Mouse (Mus musculus): Measurements from ENCODE around the gene Cyp2j5. TPM values are rescaled to one million over a fixed set of nuclear protein-coding genes. Genes with fewer than 3 reads are reported as not detected.

The Cyp2j5 gene
- not detected in 2 replicates for polyA plus RNA-seq (2015; fragmentation: Nextera tagmentation; extraction: Ambion mirVana)

DNA sequence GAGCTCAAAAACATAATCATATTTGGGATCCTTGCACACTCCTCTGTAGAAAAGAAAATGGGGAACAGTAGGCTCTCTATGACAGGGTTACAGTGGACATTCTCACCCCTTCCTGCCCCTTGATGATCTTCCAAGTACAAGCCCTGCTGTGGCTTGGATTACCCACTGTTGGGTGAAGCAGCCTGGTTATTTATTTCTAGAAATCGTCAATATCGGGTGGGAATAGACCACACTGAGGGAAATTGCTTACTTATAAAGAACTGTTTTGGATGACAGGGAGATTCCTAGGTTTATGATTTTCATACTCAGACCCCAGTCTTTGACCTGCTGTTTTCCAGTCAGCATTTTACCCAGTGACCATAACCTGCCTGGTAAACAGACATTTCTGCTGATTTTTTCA lies at the start of gene Cyp2j5:
Cyp2j5 (minus strand) TSS at position 164 of the 400 bp plus-strand sequence.
- H3K4me3 ChIP-seq: no peak within 1 kb of the TSS
- no peaks in the 10 kb centered on the region for H3K9me3 ChIP-seq
- no peak within 1 kb of the TSS for H3K9ac ChIP-seq
- H3K27me3 ChIP-seq (replicated peaks): no peaks in the 10 kb centered on the region
- H3K36me3 ChIP-seq: no peaks in the 10 kb centered on the region
- no peak within 1 kb of the TSS for H3K4me2 ChIP-seq
- H3K27ac ChIP-seq (replicated peaks): no peak within 1 kb of the TSS
- 90% methylated on average over 2 of the region's 2 CpGs for WGBS
- no peaks in the 10 kb centered on the region for H3K4me1 ChIP-seq
- ATAC-seq (ENCODE audit: extremely low read depth, insufficient number of reproducible peaks, low FRiP score, low TSS enrichment): no peak

DNA sequence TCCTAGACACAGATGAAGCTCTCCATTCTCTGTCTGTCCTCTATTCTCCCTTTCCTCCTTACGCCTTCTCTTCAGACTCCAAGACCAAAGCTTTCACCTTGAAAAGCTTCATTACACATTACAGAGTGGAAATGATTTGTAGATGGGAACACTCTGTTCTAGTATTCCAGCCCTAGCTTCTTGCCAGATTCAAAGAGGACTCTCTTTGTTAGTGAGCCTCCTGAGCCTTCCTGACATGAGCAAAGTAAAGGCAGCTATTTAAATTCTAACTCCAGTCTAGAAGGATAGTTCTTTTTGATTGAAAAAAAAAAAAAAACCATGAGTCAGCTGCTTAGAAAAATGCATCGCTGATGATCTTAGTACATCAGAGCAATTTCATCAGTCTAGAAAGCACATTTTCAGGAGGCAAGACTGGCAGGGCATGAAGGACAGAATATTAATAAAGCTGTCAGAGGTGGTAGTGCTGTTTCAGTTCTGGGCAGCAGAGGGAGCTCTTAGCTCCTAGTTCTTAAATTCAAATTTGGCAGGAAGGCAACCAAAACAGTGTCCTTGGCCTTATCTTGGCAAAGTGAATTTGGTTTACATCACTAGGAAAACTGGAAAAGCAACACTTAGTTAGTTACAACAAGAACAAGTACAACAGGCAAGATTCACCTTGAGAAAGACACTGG lies 41.5 kb upstream of the Cyp2j5 start:
- no peak overlapping the region for H3K4me3 ChIP-seq
- no peaks in the 10 kb centered on the region for H3K4me1 ChIP-seq
- WGBS: 52% methylated on average over 2 of the region's 2 CpGs
- H3K27me3 ChIP-seq (replicated peaks): no peaks in the 10 kb centered on the region
- no peak overlapping the region for H3K27ac ChIP-seq (replicated peaks)
- no peaks in the 10 kb centered on the region for H3K36me3 ChIP-seq
- no peaks in the 10 kb centered on the region for H3K9me3 ChIP-seq
- no peak overlapping the region for H3K9ac ChIP-seq
- ATAC-seq (ENCODE audit: extremely low read depth, insufficient number of reproducible peaks, low FRiP score, low TSS enrichment): no peak
- no peak overlapping the region for H3K4me2 ChIP-seq

DNA sequence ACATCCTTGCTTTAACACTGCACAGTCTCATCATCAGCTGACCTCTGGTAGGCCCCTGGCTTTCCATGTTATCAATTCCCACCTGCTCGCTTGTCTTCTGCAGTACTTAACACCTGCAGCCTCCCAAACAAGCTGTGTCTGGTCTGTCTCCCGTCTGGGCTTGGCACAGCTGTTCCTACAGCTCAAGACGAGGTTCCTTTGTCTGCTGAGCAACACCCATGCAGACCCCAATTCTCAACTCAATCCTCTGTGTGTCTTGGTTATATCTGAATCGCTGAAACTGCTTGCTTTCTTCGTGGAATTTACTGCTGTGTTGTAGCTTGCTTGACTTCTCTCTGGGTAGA lies 34.2 kb upstream of the Cyp2j5 start:
- no peaks in the 10 kb centered on the region for H3K27me3 ChIP-seq (replicated peaks)
- H3K4me3 ChIP-seq: no peak overlapping the region
- no peaks in the 10 kb centered on the region for H3K36me3 ChIP-seq
- no peak overlapping the region for H3K4me2 ChIP-seq
- WGBS: 54% methylated on average over 5 of the region's 5 CpGs
- H3K27ac ChIP-seq (replicated peaks): no peak overlapping the region
- no peak for ATAC-seq (ENCODE audit: extremely low read depth, insufficient number of reproducible peaks, low FRiP score, low TSS enrichment)
- no peaks in the 10 kb centered on the region for H3K9me3 ChIP-seq
- H3K4me1 ChIP-seq: peaks cover 6% of the 10 kb centered on the region
- H3K9ac ChIP-seq: no peak overlapping the region

DNA sequence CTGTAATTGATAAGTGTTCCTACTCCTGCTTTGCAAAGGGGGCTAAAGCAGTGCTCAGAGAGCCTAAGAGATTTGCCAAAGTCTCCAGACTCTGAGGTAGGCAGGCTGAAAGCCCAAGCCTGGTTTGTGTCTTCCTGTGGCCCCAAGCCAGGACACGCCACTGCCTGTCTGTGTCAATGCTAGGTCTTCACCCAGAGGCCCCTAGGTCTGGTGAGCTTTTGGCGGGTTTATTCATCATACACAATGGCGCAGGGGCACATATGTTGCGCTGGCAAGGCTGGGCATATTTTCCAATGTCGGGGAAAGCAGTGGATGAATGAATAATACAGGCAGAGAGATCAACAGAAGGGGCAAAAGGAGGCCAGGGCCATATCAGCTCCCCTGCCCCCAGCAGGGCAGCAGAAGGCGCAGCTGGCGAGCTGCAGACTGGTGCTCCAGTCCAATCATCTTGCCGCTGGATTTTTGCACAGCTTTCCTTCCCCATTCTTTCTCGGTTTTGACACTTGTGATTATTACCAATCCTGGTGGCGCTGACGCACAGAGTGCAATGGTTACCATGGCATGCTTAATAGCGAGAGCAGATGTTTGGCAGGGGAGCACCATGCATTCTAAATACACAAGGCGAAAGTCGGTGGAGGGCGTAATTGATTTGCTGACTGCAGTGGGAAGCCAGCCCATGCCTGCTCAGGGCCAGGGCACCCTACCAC lies 33.7 kb upstream of the Cyp2j5 start:
- no peak for ATAC-seq (ENCODE audit: extremely low read depth, insufficient number of reproducible peaks, low FRiP score, low TSS enrichment)
- 74% methylated on average over 15 of the region's 15 CpGs for WGBS
- Histone ChIP-seq H3K4me1 (peaks cover 6% of the 10 kb centered on the region), H3K27ac (replicated peaks) (no peak overlapping the region), H3K27me3 (replicated peaks) (no peaks in the 10 kb centered on the region), H3K9ac (no peak overlapping the region), H3K4me3 (no peak overlapping the region), H3K36me3 (no peaks in the 10 kb centered on the region), H3K4me2 (no peak overlapping the region), H3K9me3 (no peaks in the 10 kb centered on the region)

DNA sequence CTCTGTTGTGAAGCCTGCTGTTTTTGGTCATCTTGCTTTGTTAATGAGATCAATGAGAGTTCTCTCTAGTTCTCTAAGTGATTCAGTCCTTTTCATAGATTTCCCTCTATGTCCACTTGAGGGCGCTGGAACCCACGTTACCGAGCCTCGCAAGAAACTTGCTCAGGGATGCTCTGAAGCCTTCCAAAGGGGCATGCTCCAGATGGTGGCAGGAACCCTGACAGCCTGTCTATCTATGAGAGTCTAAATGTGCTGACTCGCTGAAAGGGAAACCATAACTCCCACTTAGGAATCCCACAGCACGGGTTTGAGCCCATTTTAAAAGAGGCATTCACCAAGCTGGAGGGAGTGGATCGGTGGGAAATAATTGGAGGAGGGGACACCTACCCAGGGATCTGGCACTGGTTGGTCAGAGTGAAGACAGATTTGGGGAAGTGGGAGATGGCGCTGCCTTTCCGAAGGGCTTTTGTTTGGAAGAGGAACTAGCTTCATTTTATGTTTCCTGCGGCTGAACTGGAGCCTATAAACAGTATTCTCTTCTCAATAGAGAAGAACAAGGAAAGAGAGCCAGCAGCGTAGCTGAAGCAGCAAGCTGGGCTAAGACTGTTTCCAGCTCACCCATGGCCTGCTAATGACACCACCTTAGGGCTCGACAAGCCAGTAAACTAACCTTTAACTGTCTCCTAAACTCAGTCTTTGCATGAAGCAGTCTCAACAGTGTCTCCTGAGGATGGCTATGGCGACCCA lies 32.8 kb upstream of the Cyp2j5 start:
- 36% methylated on average over 13 of the region's 13 CpGs for WGBS
- no peak for ATAC-seq (ENCODE audit: extremely low read depth, insufficient number of reproducible peaks, low FRiP score, low TSS enrichment)
- H3K9ac ChIP-seq: no peak overlapping the region

DNA sequence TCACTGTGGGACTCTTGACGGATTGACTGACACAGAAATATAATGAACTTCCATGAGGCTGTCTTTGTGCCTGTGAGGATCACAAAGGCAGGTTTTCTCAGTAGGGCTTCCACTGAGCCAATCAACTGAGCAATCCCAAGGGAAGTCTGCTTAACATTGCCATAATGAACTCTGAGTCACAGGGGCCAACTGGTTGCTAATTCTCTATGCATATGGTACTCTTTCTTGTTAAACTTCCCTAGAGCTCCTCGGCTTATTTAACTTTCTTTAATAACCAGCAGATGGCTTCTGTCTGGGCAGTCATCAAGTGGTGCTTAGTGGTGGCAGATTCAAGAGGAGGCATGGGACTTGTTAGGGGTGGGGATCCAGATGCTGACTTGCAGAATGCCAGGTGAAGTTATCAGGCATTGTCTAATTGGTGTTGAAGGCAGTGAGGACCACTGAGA lies 23.4 kb upstream of the Cyp2j5 start:
- no peak overlapping the region for H3K4me3 ChIP-seq
- no peak overlapping the region for H3K4me2 ChIP-seq
- no peak for ATAC-seq (ENCODE audit: extremely low read depth, insufficient number of reproducible peaks, low FRiP score, low TSS enrichment)
- 58% methylated on average over 2 of the region's 2 CpGs for WGBS
- H3K9me3 ChIP-seq: no peaks in the 10 kb centered on the region
- H3K4me1 ChIP-seq: no peaks in the 10 kb centered on the region
- no peak overlapping the region for H3K27ac ChIP-seq (replicated peaks)
- no peak overlapping the region for H3K9ac ChIP-seq
- H3K36me3 ChIP-seq: no peaks in the 10 kb centered on the region
- no peaks in the 10 kb centered on the region for H3K27me3 ChIP-seq (replicated peaks)

More for the DNA sequence above, 32.8 kb upstream of the Cyp2j5 start:
- no peak overlapping the region for H3K4me3 ChIP-seq
- H3K36me3 ChIP-seq: no peaks in the 10 kb centered on the region
- no peak overlapping the region for H3K27ac ChIP-seq (replicated peaks)
- H3K4me1 ChIP-seq: peaks cover 6% of the 10 kb centered on the region
- no peaks in the 10 kb centered on the region for H3K27me3 ChIP-seq (replicated peaks)
- no peaks in the 10 kb centered on the region for H3K9me3 ChIP-seq
- H3K4me2 ChIP-seq: peak overlapping the region; percentile 43

DNA sequence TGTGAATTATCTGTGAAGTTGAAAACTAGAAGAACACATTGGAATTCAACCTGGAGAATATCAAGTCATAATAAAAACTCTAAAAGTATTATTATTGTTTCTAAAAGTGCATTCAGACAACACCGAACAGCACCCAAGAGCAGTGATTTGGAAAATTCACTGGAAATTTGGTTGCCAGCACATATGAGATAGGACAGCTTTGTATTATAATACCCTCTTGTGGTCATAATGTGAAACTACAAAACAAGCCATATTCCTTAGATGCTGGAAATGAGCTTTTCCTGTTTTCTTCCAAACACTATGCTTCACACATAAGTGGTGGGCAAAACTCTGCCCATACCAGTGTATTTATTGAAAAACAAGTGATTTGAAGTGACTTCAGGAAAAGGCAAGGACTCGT lies 19.5 kb upstream of the Cyp2j5 start:
- no peak overlapping the region for H3K4me2 ChIP-seq
- no peaks in the 10 kb centered on the region for H3K27me3 ChIP-seq (replicated peaks)
- H3K9me3 ChIP-seq: no peaks in the 10 kb centered on the region
- WGBS: 34% methylated on average over 2 of the region's 2 CpGs
- no peak overlapping the region for H3K4me3 ChIP-seq
- H3K27ac ChIP-seq (replicated peaks): no peak overlapping the region
- H3K9ac ChIP-seq: no peak overlapping the region
- no peaks in the 10 kb centered on the region for H3K36me3 ChIP-seq
- no peak for ATAC-seq (ENCODE audit: extremely low read depth, insufficient number of reproducible peaks, low FRiP score, low TSS enrichment)
- H3K4me1 ChIP-seq: no peaks in the 10 kb centered on the region

DNA sequence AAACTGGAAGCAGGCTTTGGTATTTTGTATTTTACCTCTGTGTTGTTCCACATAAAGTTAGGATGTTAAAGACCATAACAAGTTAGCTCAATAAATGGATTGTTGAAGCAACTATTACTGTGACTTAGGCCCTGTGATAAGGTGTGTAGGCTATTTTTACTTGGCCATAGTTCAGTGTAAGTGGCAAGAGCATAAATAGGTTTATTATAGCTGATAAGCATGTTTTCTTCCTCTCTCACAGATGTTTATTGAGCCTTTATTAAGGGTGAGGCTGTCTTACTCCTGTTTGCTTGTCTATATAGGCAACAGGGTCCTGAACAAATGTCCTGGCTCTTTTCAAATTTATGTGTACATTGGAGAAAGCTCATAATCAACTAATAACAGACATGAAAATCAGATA lies 17.0 kb upstream of the Cyp2j5 start:
- Histone ChIP-seq H3K27ac (replicated peaks) (no peak overlapping the region), H3K4me2 (no peak overlapping the region), H3K9me3 (no peaks in the 10 kb centered on the region), H3K9ac (no peak overlapping the region), H3K36me3 (no peaks in the 10 kb centered on the region), H3K27me3 (replicated peaks) (no peaks in the 10 kb centered on the region), H3K4me3 (no peak overlapping the region), H3K4me1 (no peaks in the 10 kb centered on the region)
- no peak for ATAC-seq (ENCODE audit: extremely low read depth, insufficient number of reproducible peaks, low FRiP score, low TSS enrichment)

DNA sequence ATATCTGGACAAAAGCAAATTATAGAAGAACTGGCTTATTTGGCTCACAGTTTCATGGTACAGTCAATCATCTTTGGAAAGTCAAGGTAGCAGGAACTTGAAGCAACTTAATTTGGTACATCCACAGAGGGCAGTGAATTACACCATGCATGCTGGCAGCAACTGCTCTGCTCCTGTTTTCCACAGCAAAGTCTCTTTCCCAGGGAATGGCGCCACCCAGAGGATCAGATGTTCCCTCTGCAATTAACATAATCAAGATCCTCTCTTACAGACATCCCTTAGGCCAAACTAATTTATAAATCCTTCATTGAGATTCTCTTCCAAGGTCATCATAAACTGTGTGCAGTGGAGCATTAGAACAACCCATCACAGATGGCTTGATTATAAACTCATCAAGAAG lies 16.3 kb upstream of the Cyp2j5 start:
- Histone ChIP-seq H3K4me3 (no peak overlapping the region), H3K9ac (no peak overlapping the region), H3K36me3 (no peaks in the 10 kb centered on the region), H3K27ac (replicated peaks) (no peak overlapping the region), H3K9me3 (no peaks in the 10 kb centered on the region), H3K27me3 (replicated peaks) (no peaks in the 10 kb centered on the region), H3K4me2 (no peak overlapping the region), H3K4me1 (no peaks in the 10 kb centered on the region)
- no peak for ATAC-seq (ENCODE audit: extremely low read depth, insufficient number of reproducible peaks, low FRiP score, low TSS enrichment)
- WGBS: 18% methylated on average over 1 of the region's 1 CpGs

DNA sequence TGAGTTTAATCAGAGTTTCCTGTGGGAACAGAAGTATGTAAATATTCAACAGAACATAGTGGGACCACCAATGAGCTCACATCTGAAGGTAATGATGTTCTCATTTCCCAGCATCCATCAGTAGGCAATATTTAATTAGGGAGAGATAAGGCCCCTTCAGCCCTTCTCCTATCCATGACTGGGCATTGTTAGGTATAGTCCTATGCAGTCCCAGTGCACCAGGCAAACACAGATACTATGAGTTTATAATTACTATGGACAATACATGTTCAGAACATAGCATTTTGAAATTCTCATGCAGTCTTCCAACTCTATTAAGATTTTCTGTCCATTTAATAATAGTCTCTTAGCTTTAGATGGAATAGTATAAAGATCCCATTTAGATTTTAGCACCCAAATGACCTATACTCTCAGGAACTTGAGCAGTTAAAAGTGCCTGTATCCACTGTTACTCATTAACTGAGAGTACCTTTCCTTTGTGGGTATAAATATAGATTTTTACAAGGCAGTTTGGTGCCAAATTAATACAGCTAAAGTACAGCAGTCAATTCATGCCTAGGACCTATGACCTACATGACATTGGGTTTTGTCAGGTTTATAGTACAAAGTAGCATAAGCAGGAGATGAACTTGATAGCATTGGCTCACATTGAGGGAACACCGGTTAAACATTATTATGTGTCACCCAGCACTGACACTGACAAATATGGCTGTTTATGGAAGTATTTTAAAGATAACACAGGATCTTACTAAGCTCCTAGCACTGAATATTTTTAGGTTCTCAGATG lies 907 bp upstream of the Cyp2j5 start:
- Histone ChIP-seq H3K27me3 (replicated peaks) (no peaks in the 10 kb centered on the region), H3K9ac (no peak overlapping the region), H3K9me3 (no peaks in the 10 kb centered on the region), H3K4me1 (no peaks in the 10 kb centered on the region), H3K27ac (replicated peaks) (no peak overlapping the region), H3K4me3 (no peak overlapping the region), H3K4me2 (no peak overlapping the region), H3K36me3 (no peaks in the 10 kb centered on the region)
- no peak for ATAC-seq (ENCODE audit: extremely low read depth, insufficient number of reproducible peaks, low FRiP score, low TSS enrichment)
- WGBS: 69% methylated on average over 1 of the region's 1 CpGs

DNA sequence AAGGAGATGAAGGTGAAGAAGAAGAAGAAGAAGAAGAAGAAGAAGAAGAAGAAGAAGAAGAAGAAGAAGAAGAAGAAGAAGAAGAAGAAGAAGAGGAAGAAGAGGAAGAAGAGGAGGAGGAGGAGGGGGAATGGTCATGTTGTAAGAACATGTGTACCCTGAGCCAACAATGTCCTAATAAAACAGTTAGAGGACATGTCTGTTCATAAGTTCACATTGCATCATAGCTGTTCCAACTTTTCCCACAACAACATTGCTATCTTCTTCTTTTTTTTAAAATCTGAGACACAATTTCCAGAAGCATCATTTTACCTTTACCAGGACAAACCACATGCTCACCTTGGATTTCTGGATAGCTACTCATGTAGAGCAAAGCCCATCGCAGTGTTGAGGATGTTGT lies 28.5 kb downstream of the Cyp2j5 start:
- Histone ChIP-seq H3K4me1 (no peaks in the 10 kb centered on the region), H3K27ac (replicated peaks) (no peak overlapping the region), H3K9me3 (no peaks in the 10 kb centered on the region), H3K9ac (no peak overlapping the region), H3K4me3 (no peak overlapping the region), H3K4me2 (no peak overlapping the region), H3K27me3 (replicated peaks) (no peaks in the 10 kb centered on the region), H3K36me3 (no peaks in the 10 kb centered on the region)
- no peak for ATAC-seq (ENCODE audit: extremely low read depth, insufficient number of reproducible peaks, low FRiP score, low TSS enrichment)
- 70% methylated on average over 1 of the region's 1 CpGs for WGBS
